Mouse (Mus musculus): Measurements from ENCODE around the gene Slc24a2.

Gene Slc24a2

DNA sequence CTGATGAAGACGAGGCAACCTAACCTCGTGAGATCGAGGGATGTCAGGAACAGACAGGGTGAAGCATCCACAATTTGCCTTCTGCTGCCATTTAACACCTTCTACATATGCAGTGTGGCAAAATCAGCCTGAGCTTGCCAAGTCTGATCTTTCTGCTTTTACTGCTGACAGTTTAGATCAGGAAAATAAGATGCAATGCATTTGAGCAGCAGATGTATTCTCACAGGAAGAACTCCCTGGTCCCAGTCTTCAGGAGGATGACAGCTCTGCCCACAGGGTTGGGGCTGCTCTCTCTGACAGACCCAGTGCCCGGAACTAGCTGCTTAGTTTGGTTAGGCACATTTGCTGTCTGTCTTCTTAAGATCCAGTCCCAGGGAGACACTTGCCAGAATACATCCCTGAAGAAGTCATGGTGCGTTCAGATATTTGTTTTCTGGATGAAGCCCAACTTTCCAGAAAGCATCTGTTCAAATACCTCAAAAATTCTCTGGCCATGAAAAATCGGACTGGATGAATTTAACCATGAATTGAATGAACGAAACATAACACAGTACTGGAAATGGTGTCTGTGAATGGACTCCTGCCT is 188.8 kb downstream of the Slc24a2 start:
- no peak for DNase-seq (ENCODE audit: low spot score)

GRCm38 (mm10) chr4:87037592-87037991 is 192.7 kb downstream of the Slc24a2 start:
- no peak for DNase-seq (ENCODE audit: low spot score)

DNA sequence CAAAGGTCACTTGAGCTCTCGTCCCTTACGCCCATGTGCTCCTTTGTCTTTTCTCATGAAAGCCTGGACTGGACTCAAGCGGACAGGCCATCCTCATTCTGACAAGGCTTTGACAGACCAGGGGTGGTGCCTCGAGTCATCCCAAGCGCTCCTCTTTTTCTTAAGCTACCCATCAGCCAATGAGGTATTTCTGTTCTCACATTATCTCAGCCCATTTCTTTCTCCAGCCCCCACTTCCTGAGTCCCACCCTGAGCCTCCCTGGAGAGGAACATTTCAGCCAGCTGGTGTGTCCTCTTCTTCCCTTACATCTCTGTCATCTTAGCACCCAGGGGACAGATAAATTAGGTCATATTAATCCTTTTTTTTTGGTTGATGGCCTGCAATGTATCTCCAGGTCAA is 193.8 kb downstream of the Slc24a2 start:
- DNase-seq (ENCODE audit: low spot score) = no peak

- DNase-seq (ENCODE audit: low spot score) = no peak
These were observed 194.6 kb downstream of the Slc24a2 start for GRCm38 (mm10) chr4:87035701-87036100.

GRCm38 (mm10) chr4:87032632-87033031 is 197.6 kb downstream of the Slc24a2 start:
- no peak for DNase-seq (ENCODE audit: low spot score)

DNA sequence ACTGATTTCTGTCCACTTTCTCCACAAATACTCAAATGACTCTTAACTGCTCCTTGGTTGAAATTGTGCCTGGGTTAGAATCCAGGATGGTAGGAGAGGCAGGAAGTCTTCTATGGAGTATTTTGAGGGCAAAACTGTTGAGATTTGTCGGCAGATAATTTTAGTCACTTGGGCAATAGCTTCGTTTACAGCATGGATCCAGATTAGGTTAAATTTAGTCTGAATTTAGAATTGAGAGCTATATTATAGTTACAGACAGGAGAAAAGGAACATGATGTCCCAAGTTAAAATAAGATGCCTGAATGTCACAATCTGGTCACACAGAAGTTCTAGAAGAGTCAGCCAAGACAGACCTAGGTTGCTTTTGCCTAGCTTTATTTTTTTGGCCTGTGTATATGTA is 199.2 kb downstream of the Slc24a2 start:
- DNase-seq (ENCODE audit: low spot score) = no peak

DNA sequence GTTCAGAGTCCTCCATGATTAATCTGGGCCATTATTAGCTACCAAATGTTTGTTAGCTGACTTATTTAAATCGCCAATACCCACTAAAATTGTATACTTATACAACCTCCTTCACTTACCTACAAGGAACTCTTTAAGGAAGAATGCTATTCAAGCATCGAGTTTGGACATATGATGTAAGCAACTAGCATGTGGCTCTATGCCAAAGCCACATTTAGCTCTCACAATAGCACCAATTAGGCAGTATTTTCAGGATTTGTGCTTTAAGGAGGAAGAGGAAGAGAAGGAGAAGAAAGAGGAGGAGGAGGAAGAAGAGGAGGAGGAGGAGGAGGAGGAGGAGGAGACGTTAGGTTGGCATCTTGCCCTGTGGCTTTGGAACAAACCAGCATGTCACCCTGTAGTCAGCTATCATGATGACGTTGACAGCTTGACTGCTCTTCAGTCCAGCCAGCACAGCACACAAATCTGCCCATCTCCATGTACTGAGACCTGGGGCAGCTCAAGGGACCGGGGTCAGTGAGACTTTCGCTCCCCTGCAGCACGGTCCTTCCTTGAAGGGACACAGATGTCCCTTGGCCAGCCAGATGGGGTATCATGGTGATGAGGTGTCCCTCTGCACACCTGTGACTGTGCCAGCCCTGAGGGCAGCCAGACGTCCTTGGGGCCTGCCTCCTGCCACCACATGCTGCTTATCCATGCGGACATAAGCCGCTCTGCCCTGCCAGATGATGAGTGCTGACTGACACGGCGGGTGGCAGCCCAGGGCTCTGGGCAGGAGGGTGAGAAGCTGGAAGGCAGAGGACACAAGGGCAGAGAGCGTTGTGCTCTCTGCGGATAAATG is 203.7 kb downstream of the Slc24a2 start:
- DNase-seq (ENCODE audit: low spot score) = no peak

DNA sequence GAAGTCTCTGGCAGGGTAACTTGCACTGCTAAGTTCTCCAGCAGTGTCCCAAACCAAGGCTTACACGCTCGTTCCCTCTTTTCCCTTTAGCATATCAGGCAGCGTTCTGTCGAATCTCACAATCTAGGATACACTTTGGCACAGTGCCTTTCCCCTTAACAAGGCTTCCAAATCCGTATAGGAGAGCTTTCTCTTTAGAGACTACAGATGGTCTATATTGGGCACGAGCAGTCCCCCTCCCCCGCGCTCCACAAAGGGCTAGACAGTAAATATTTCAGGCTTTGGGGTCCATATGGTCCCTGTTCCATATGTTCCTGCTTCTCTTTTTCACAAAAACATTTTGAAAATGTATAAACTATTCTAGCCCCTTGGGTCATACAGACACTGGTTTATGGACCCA is 205.7 kb downstream of the Slc24a2 start:
- DNase-seq (ENCODE audit: low spot score) = no peak

GRCm38 (mm10) chr4:87021542-87021941 is 208.7 kb downstream of the Slc24a2 start:
- no peak for DNase-seq (ENCODE audit: low spot score)

DNA sequence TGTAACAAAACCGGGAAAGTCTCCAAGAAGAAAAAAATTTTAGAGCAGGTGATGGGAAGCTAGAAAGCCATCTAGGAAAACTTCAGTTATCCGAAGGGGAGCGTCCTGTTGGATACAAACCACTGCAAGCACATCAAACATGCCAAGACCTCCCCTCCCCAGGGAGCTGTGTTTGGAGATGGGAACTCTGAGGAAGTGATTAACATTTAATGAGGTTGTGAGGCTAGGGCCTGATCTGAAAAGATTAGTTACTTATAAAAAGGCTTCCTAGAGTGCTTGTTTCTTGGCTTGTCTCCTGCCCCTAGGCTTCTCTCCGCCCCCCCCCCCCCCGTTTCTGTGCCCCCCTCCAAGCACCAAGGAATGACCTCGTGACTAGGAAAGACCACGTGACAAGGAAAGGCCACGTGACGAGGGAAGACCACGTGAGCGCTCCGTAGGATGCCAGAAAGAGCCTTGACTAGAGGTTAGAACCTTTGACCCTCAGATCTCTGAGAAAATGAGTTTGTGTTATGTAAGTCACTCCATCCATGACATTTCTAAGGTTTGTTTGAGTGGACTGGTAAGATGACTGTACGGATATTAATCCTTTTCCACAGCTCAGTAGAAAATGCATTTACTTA is 210.7 kb downstream of the Slc24a2 start:
- no peak for DNase-seq (ENCODE audit: low spot score)

- no peak for DNase-seq (ENCODE audit: low spot score)
These were observed 211.9 kb downstream of the Slc24a2 start for GRCm38 (mm10) chr4:87018073-87018997.

DNA sequence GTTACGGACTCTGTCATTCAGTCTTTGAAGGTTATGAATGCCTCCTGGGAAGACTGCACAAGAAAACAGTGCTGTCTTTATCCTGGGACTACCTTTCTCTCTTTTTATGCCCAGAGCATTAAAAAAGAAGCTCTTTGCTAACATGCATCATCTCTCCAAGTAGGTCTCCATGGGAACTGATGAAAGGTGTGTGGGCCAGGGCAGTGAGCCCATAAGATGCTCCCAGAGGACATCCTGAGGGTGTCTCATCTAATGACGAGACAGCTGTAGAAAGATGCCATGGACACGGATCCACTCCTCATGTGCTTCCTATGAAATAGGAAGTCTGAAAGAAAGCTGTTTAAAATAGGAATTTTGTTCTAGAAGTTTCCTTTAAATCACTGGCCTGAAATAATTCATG is 212.8 kb downstream of the Slc24a2 start:
- DNase-seq (ENCODE audit: low spot score) = no peak

GRCm38 (mm10) chr4:87015746-87016145 is 214.5 kb downstream of the Slc24a2 start:
- no peak for DNase-seq (ENCODE audit: low spot score)

DNA sequence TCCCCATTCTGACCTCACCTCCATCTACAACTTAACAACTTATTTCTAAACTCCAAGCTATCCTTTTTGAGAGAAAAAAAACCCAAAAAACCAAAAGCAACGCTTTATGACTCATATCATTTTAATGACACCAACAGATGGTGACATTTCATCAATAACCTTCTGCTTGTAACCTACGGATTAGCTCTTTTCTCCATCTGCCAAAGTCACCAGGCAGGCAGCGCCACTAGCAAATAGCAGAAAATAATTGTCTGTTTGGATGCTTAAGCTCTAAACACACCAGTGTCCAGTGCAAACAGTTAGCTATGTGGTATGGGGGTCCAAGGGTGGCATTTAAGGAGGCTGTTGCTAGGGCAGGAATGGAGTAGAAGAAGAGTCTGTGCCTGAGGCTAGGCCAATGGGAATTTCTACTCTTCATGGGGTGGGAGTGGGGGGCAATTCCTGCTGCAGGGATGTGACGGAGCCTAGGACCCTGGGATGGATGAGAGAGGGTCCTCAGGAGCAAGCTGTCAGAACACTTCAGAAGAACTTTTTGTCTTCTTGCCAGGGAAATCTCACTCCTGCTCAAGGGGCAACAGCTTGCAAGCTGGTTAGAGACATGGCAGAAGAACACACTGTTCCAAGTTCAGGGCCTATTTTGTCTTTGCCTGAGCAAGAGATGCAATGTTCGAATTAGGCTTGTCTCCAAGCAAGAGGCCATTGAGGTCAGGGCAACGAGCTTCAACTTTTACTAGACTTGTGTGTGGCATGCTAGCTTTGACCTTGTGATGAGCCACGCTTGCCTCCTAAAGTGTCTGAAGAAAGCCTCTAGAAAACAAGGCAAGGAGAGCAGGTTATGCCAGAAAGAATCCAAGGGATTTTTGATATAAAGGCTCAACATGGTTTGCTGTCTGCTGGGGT is 216.3 kb downstream of the Slc24a2 start:
- DNase-seq (ENCODE audit: low spot score) = no peak

GRCm38 (mm10) chr4:86992470-86992869 is 237.8 kb downstream of the Slc24a2 start:
- DNase-seq (ENCODE audit: low spot score) = no peak

DNA sequence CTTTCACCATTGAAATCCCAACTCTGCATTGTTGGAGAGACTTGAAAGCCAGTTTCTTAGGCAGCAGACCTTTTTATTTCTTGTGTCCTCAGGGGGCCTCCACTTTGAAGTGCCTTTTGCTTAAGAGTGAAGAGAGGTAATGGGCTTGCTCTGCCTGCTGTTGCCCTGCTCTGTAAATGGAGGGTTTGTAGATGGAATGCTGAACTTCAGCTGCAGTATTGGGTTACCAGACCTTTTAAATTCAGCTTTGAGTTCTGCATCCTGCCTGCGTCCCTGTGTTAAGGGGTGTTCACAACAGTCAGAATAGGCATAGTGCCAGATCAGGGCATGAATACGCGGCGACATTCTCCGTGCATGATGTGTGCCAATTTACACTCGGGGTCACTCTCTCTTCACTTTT is 241.0 kb downstream of the Slc24a2 start:
- no peak for DNase-seq (ENCODE audit: low spot score)

DNA sequence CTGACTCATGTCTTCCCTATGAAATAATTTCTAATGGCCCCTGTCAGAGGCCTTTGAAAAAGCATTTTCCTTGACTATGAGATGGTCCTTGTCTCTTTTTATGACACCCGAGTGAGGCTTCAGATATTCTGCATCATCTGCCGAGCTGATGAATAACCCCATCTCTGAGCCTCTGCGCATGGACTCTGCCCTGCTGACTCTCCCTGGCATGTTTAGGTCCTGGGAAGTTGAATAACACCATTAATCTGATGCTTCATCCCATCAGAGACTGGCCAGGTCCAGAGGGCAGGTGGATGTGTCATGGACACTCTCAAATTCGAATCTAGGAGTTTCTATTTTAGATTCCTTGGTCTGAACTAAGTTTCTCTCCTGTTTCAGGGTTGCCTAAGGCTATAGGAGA is 242.4 kb downstream of the Slc24a2 start:
- DNase-seq (ENCODE audit: low spot score) = no peak

- DNase-seq (ENCODE audit: low spot score) = no peak
These were observed 253.0 kb downstream of the Slc24a2 start for GRCm38 (mm10) chr4:86977272-86977671.

GRCm38 (mm10) chr4:86957576-86958411 is 272.5 kb downstream of the Slc24a2 start:
- DNase-seq (ENCODE audit: low spot score) = no peak

DNA sequence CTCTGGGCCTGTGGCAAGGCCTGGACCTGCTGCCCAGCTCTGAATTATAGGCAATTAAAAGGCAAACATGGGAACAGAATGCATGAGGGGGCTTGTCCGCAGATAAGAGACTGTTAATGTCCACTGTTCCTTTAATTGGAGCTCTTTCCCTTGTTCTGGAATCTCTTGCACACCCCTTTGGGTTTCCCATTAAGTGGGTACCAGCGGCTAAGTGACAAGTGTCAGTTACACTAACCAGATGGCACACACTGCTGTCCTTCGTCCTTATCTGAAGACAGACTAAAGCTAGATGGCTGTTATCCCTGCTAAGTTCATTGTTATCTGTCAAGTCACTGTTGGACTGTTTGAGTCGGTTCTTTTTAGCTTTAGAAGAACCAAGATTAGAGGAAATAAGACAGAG is 274.8 kb downstream of the Slc24a2 start:
- DNase-seq (ENCODE audit: low spot score) = no peak

All from spleen, adult 12 weeks (tissue).